Mouse (Mus musculus) G1E (cell line): Measurements from ENCODE around the gene Ltbp2. TPM values are rescaled to one million over a fixed set of nuclear protein-coding genes. Genes with fewer than 3 reads are reported as not detected.

ENCODE experiments used
- ATAC-seq: 2 replicates; pipeline ENCODE4 v1.8.0; 2016; ENCODE audit warnings: mild to moderate bottlenecking; ENCODE audit not compliant: insufficient number of reproducible peaks, poor library complexity, low FRiP score, severe bottlenecking; ENCODE audit errors: extremely low read depth
- DNase-seq: peaks from one replicate; pipeline ENCODE4 v3.0.0; 2012; ENCODE audit warnings: low spot score
- H3K27me3 ChIP-seq: 2 replicates; pipeline ENCODE4 v1.6.1; 2012; ENCODE audit warnings: mild to moderate bottlenecking, low read length, inconsistent platforms; ENCODE audit not compliant: insufficient read depth
- H3K36me3 ChIP-seq: replicated peaks from 2 replicates; pipeline ENCODE3; 2012; ENCODE audit warnings: mild to moderate bottlenecking, inconsistent platforms
- H3K4me1 ChIP-seq: 2 replicates; pipeline ENCODE4 v1.6.1; 2012; ENCODE audit warnings: low read depth, low read length, inconsistent platforms, mixed read lengths; ENCODE audit not compliant: insufficient read depth
- H3K4me3 ChIP-seq: 2 replicates; pipeline ENCODE4 v1.5.1; 2012; ENCODE audit warnings: low read depth, mild to moderate bottlenecking, inconsistent platforms, low read length, moderate library complexity, mixed read lengths
- H3K9me3 ChIP-seq: replicated peaks from 2 replicates; pipeline ENCODE4 v1.6.1; 2012; ENCODE audit warnings: inconsistent platforms
- CTCF ChIP-seq: IDR thresholded peaks from 2 replicates; pipeline ENCODE4 v1.5.1; 2012; ENCODE audit warnings: low read depth, low read length, inconsistent platforms, mixed read lengths
- GATA1 ChIP-seq: IDR thresholded peaks from 2 replicates; pipeline ENCODE4 v1.6.1; 2012; ENCODE audit warnings: borderline replicate concordance, low read length, inconsistent platforms, mixed read lengths
- GATA2 ChIP-seq: IDR thresholded peaks from 2 replicates; pipeline ENCODE4 v1.6.1; 2012; ENCODE audit warnings: low read depth, low read length, inconsistent platforms, borderline replicate concordance
- POLR2AphosphoS5 ChIP-seq: IDR thresholded peaks from 2 replicates; pipeline ENCODE4 v1.6.1; 2012; ENCODE audit warnings: low read depth, low read length, inconsistent platforms; ENCODE audit not compliant: insufficient replicate concordance
- TAL1 ChIP-seq: conservative IDR thresholded peaks from 2 replicates; pipeline ENCODE4 v1.6.1; 2012; ENCODE audit warnings: low read depth, low read length, inconsistent platforms, mixed read lengths
- polyA plus RNA-seq: library from polyadenylated mRNA; stranded (reverse); fragments of >175 nt; gene quantifications from 2 replicates; pipeline ENCODE4 v1.2.3, GENCODE M21; 2012
- total RNA-seq, 2 experiments: library from RNA; stranded (forward) in 1 of 2; stranded (reverse) in 1 of 2; fragments of 200-1000 nt in 1 of 2; fragments of >200 nt in 1 of 2; fragmentation: Nextera tagmentation in 1 of 2; gene quantifications; 2 replicates each; pipeline ENCODE4 v1.2.3; 2014 to 2017

Ltbp2 gene
- total and polyA plus RNA-seq, 3 experiments = 0.44 TPM; not detected in 2

DNA sequence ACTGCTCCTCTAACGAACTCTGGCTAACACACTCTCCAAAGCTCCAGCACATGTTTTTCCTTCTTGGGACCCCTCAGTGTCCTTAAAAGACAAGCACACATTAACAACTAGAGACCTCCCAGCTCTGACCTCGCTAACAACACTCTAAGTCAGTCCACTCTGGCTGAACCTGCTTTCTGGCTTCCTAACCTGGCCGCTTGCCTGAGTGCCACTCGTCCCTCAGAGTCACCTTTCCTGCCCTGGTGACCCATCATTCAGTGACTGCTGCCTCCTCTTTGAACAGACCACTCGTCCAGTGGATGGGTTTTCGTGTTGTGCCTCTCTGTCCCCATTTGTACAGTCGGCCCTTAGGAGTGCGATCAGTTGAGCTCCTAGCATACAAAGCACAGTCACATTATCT, 19.8 kb downstream of the Ltbp2 start:
- ATAC-seq (no peak), DNase-seq (no peak)
- Histone ChIP-seq H3K4me1 (peaks cover 16% of the 10 kb centered on the region; the same call in 1 of the 2 replicates), H3K36me3 (no peaks in the 10 kb centered on the region), H3K27me3 (peaks cover 45% of the 10 kb centered on the region), H3K4me3 (no peak overlapping the region), H3K9me3 (no peaks in the 10 kb centered on the region)
- TF ChIP-seq GATA1 (no peak), TAL1 (no peak), GATA2 (no peak), POLR2AphosphoS5 (no peak), CTCF (no peak)

DNA sequence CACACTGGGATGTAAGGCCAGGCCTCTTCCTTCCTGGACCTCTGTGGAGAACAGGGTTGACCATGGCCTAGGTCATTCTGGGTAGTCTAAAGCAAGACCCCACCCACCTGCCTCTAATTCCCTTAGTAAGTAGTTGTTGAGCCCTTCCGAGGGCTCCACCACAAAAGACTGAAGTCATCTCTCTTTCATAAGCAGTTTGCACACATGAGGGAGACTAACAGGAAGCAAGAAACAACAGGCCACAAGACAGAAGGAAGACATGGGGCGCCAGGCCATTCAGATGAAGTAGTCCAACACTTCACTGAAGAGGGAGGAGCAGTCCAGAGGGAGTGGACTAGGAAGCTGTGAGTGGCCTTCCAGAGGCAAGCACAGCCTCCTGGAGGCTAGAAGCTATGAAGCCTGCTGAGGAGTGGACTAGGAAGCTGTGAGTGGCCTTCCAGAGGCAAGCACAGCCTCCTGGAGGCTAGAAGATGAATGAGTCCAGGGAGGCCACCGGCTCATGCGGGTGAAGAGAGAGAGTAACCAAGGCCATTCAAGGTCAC, 21.2 kb downstream of the Ltbp2 start:
- TF ChIP-seq POLR2AphosphoS5 (no peak), TAL1 (no peak), GATA2 (no peak), CTCF (no peak), GATA1 (no peak)
- no peaks in the 10 kb centered on the region for H3K36me3 ChIP-seq
- H3K4me1 ChIP-seq = peaks cover 16% of the 10 kb centered on the region; the same call in 1 of the 2 replicates
- H3K4me3 ChIP-seq = no peak overlapping the region
- no peaks in the 10 kb centered on the region for H3K9me3 ChIP-seq
- ATAC-seq (no peak), DNase-seq (no peak)
- peaks cover 48% of the 10 kb centered on the region for H3K27me3 ChIP-seq

DNA sequence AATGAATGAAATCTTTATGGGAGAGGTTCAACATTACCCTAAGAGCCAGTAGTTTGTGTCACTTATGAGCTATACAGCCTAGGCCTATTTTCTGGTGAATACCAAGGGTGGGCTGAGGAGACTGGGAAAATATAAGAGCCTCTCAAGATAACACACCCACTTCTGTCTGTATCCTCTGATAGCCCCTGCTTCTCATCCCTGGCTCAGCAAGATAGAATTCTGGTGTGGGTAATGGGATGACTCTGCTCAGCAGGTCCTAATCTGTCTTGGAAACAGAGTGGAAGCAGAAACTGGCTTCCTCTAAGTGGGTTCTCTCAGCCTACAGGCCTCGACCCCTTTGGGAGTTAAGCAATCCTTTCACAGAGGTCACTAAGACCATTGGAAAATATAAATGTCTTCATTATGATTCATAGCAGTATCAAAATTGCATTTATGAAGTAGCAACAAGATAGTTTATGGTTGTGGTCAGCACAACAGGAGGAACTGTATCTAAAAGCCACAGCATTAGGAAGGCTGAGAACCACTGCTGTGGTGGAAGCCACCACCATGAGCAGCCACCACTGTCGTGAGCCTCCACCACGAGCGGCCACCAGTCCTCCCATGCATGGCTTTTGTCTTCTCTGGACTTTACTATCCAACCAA, 21.8 kb downstream of the Ltbp2 start:
- H3K27me3 ChIP-seq = peaks cover 52% of the 10 kb centered on the region
- TF ChIP-seq POLR2AphosphoS5 = no peak
- TF ChIP-seq GATA2 = no peak
- TF ChIP-seq TAL1 = no peak
- H3K4me1 ChIP-seq = peaks cover 16% of the 10 kb centered on the region; the same call in 1 of the 2 replicates
- no peaks in the 10 kb centered on the region for H3K36me3 ChIP-seq
- DNase-seq (no peak), ATAC-seq (no peak)
- H3K4me3 ChIP-seq = no peak overlapping the region
- H3K9me3 ChIP-seq = no peaks in the 10 kb centered on the region

DNA sequence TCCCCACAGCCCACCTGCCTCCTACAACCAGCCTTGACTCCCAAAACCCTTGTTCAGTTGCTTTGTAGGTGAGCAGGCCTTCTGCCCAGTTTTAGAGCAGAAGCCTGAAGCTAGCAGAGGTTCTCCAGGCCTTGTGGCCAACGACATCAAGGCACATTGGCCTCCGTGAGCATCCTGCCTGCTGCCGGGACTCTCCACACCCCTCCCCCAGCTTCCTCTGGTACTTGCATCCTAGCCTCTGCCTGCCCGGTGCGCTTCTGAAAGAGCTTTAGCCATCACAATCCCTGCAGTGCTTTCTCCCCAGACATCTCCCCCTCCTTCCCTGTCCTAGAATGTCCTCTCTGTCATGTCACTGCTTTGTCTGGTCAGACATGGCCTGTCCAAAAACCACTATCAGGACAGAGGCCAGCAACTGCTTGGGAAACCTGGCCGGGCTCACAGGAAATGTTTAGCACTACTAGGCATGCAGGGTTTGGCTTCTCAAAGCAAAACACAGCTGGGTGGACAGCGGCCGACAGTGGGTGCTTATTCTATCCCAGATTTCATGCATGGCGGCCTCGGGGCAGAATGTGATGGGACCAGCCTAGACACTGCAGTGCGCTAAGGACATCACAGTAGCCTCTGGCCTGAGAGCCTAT, 24.8 kb downstream of the Ltbp2 start:
- ATAC-seq (no peak), DNase-seq (no peak)
- no peaks in the 10 kb centered on the region for H3K9me3 ChIP-seq
- H3K36me3 ChIP-seq = no peaks in the 10 kb centered on the region
- no peak for TF ChIP-seq GATA2
- no peak for TF ChIP-seq POLR2AphosphoS5
- no peak for TF ChIP-seq GATA1
- TF ChIP-seq TAL1 = no peak
- no peak for TF ChIP-seq CTCF
- peaks cover 4% of the 10 kb centered on the region; the same call in 1 of the 2 replicates for H3K4me1 ChIP-seq
- H3K27me3 ChIP-seq = peaks cover 53% of the 10 kb centered on the region
- H3K4me3 ChIP-seq = no peak overlapping the region

DNA sequence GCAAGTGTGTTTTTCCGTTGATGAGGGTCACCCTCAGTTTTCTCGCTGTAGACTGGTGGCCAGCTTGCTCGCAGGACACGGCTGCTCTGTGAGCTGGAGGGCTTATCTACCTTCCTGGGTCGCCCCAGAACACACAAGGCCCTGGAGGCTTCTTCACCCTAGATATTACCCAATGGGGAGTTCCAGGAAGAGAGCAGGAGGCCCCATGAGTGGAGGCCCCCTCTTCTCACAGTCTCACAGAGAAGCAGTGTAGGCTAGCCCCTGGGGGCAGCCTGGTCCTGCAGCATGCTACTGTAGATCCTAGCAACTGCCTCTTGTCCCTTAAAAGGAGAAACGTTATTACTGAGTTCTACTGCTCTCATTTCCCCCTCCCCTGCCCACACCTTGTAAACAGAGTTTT, 28.4 kb downstream of the Ltbp2 start:
- no peak for ATAC-seq

DNA sequence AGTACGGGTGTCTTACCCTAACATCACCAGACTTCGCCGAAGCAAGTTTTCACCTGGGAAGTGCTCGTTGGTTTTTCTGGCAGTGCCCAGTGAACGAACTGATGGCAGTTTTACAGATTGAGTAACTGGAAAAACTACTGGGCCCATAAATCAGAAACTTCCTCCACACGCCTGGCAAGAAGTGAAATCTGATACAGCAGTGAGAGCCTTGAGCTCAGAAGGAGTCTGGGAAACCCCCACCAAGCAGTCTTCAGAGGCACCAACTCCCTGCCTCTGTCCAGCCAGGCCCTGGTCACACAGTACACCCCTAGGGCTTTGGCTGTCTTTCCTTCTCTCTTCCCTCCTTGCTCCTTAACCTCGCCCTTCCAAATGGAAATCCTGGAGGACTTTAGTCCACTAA, 28.9 kb downstream of the Ltbp2 start:
- DNase-seq (no peak), ATAC-seq (no peak)
- no peaks in the 10 kb centered on the region for H3K4me1 ChIP-seq
- peaks cover 66% of the 10 kb centered on the region for H3K27me3 ChIP-seq
- H3K9me3 ChIP-seq = no peaks in the 10 kb centered on the region
- no peak for TF ChIP-seq CTCF
- TF ChIP-seq GATA1 = no peak
- TF ChIP-seq TAL1 = no peak
- TF ChIP-seq POLR2AphosphoS5 = no peak
- TF ChIP-seq GATA2 = no peak
- no peaks in the 10 kb centered on the region for H3K36me3 ChIP-seq
- H3K4me3 ChIP-seq = no peak overlapping the region

More for the DNA sequence above, 28.4 kb downstream of the Ltbp2 start:
- Histone ChIP-seq H3K27me3 (peaks cover 65% of the 10 kb centered on the region), H3K9me3 (no peaks in the 10 kb centered on the region), H3K36me3 (no peaks in the 10 kb centered on the region), H3K4me1 (no peaks in the 10 kb centered on the region), H3K4me3 (no peak overlapping the region)
- no peak for TF ChIP-seq TAL1
- TF ChIP-seq CTCF = no peak
- no peak for TF ChIP-seq GATA2
- TF ChIP-seq POLR2AphosphoS5 = no peak
- no peak for TF ChIP-seq GATA1
- DNase-seq = no peak
